Mouse (Mus musculus) embryonic facial prominence, embryonic 14.5 days (tissue): ENCODE measurements around the gene Abhd12b. TPM values are rescaled to one million over a fixed set of nuclear protein-coding genes. Genes with fewer than 3 reads are reported as not detected.

Experiments used
- ATAC-seq: fragments of 200-750 bp; cut with Nextera tagmentation; 2 replicates; pipeline ENCODE4 v1.8.0; 2017; ENCODE audit warnings: low read depth, moderate number of reproducible peaks, moderate TSS enrichment
- DNase-seq: peaks from one replicate; pipeline ENCODE4 v3.0.0-alpha.2; 2015; ENCODE audit warnings: low spot score
- H3K27ac ChIP-seq: fragments of 300-500 bp; sonication (generic); replicated peaks from 2 replicates; pipeline ENCODE4 v1.5.1; 2014; ENCODE audit warnings: low read depth, mild to moderate bottlenecking, low read length, moderate library complexity
- H3K27me3 ChIP-seq: fragments of 300-500 bp; sonication (generic); replicated peaks from 2 replicates; pipeline ENCODE4 v1.6.1; 2014; ENCODE audit warnings: low read length; ENCODE audit not compliant: control insufficient read depth, insufficient read depth
- H3K36me3 ChIP-seq: fragments of 300-500 bp; sonication (generic); 2 replicates; pipeline ENCODE4 v1.6.1; 2014; ENCODE audit warnings: low read length, mixed read lengths; ENCODE audit not compliant: control insufficient read depth, insufficient read depth
- H3K4me1 ChIP-seq: fragments of 300-500 bp; sonication (generic); 2 replicates; pipeline ENCODE4 v1.6.1; 2014; ENCODE audit warnings: antibody characterized with exemption, low read length; ENCODE audit not compliant: control insufficient read depth, insufficient read depth
- H3K4me2 ChIP-seq: fragments of 300-500 bp; sonication (generic); 2 replicates; pipeline ENCODE4 v1.6.1; 2014; ENCODE audit warnings: low read depth, mild to moderate bottlenecking, low read length, moderate library complexity, mixed read lengths
- H3K4me3 ChIP-seq: fragments of 300-500 bp; sonication (generic); 2 replicates; pipeline ENCODE4 v1.5.1; 2014; ENCODE audit warnings: low read depth, mild to moderate bottlenecking, low read length
- H3K9ac ChIP-seq: fragments of 300-500 bp; sonication (generic); 2 replicates; pipeline ENCODE4 v1.6.1; 2014; ENCODE audit warnings: low read depth, mild to moderate bottlenecking, low read length, moderate library complexity, mixed read lengths
- H3K9me3 ChIP-seq: fragments of 300-500 bp; sonication (generic); 2 replicates; pipeline ENCODE4 v1.6.1; 2016; ENCODE audit warnings: low read length; ENCODE audit not compliant: control insufficient read depth
- WGBS: fragments of 180-500 bp; shearing (Covaris S2); extraction: QIAGEN DNeasy Blood & Tissue Kit; methylation state at CpG from one replicate; pipeline ENCODE4 v1.1.7; 2014; 5-methylcytosine and 5-hydroxymethylcytosine counted together
- polyA plus RNA-seq: library from polyadenylated mRNA; unstranded; fragments of >200 nt; fragmentation: Nextera tagmentation; extraction: Ambion mirVana; gene quantifications from 2 replicates; pipeline ENCODE4 v1.2.1, GENCODE M21; 2014

Gene Abhd12b
- 0.17 and 0.39 TPM in 2 replicates for polyA plus RNA-seq

DNA sequence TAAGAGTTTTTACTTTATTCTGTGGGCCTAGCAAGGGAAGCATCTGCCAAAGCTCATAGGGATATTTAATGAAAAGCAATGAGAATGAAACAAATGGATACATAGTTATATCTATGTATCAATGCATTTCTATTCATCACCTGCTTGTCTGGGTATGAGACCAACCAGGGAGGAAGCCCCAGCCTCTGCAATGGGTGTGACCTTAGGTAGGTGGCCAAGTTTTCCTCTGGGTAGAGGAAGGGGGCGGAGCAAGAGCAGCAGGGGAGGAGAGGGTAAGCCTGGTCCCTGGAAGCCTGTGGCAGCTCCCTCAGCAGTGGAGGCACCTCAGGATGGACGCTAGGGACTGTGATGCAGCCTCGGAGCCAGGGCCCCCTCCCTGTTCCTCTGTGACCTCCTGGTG, at the start of gene Abhd12b:
TSS of gene Abhd12b (plus strand) at position 301 of the 400 bp plus-strand sequence.
- Histone ChIP-seq H3K27ac (no peak within 1 kb of the TSS), H3K9ac (no peak within 1 kb of the TSS), H3K36me3 (no peaks in the 10 kb centered on the region), H3K4me2 (no peak within 1 kb of the TSS), H3K4me1 (peaks cover 2% of the 10 kb centered on the region), H3K4me3 (no peak within 1 kb of the TSS), H3K9me3 (no peaks in the 10 kb centered on the region), H3K27me3 (no peaks in the 10 kb centered on the region)
- 50% methylated on average over 2 of the region's 3 CpGs for WGBS
- DNase-seq (no peak), ATAC-seq (no peak; the same call in 1 of the 2 replicates)

DNA sequence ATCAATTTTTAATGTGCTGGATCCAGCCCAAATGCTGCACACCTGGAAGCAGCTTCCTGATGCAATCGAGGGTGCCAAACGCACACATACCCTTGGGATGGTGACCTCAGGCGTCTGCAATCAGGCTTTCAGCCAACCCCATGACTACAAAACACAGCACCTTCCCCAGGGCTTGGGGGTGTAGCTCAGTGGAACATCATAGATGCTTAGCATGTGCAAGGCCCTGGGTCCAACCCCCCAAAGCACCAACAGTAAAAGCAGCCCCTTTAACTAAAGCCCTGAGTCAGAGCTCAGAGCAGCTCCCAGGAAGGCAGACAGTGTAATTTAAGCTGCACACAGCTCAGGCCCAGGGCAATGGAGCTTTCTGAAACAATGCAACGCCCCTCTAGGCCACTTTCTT, 49.7 kb upstream of the Abhd12b start:
- H3K27ac ChIP-seq = peak overlapping the region; percentile 53
- H3K4me2 ChIP-seq = no peak overlapping the region
- DNase-seq (peak; percentile 86), ATAC-seq (peak; percentile 85)
- 0 out of 2 replicates have a peak, but pooled peaks cover 10% of the 10 kb centered on the region for H3K36me3 ChIP-seq
- H3K4me3 ChIP-seq = no peak overlapping the region
- H3K9ac ChIP-seq = no peak overlapping the region
- WGBS = 26% methylated on average over 4 of the region's 4 CpGs
- H3K9me3 ChIP-seq = no peaks in the 10 kb centered on the region
- no peaks in the 10 kb centered on the region for H3K27me3 ChIP-seq
- peaks cover 28% of the 10 kb centered on the region for H3K4me1 ChIP-seq

DNA sequence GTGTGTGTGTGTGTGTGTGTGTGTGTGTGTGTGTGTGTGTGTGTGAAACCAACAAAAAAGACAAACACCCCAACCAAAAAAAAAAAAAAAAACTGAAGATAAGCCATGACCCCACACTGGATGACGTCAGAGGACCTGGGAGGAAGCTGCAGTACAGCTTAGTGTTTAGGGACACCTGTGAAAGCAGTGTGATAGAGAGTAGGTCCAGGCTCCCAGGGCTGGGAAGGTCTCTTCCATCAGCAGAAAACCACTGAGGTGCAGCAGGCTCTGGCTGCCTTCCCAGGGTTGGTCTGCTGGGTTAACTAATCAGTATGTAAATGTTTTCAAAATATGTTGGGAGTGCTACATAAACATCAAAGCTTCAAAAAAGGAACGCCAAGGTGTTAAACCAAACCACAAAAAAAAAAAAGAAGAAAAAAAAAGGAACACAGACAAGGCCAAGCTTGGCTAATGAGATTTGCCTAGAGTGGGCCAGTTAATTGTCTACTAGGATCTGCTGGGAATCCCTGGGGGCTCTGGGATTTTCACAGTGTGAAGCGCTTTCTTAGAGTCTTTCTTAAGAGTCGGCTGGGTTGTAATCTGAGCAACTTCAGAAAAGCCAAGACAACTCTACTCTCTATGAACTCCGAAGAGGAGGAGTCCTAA, 49.0 kb upstream of the Abhd12b start:
- DNase-seq (peak; percentile 70), ATAC-seq (no peak)
- Histone ChIP-seq H3K9ac (no peak overlapping the region), H3K27me3 (no peaks in the 10 kb centered on the region), H3K36me3 (0 out of 2 replicates have a peak, but pooled peaks cover 10% of the 10 kb centered on the region), H3K4me3 (no peak overlapping the region), H3K4me2 (no peak overlapping the region), H3K4me1 (peaks cover 28% of the 10 kb centered on the region), H3K9me3 (no peaks in the 10 kb centered on the region), H3K27ac (peak overlapping the region; percentile 53)
- 22% methylated on average over 5 of the region's 5 CpGs for WGBS

DNA sequence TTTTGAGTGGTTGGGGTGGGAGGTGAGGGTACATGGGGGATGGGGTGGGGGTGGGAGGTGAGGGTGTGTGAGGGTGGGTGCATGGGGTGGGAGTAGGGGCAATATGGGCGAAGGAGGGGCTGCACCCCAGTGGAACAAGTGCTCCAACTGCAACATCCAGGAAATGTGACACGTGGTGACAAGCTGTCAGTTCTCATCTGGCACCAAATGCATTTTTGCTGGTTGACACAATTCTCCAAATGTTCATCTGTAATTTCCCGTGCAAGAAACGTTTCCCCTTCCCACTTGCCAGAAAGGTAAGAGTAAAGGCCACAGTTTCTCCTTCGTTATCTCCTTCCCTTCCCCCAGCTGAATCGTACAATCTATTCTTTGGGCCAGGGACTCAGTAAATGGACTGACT, 48.1 kb upstream of the Abhd12b start:
- Histone ChIP-seq H3K27me3 (no peaks in the 10 kb centered on the region), H3K9me3 (no peaks in the 10 kb centered on the region), H3K27ac (peak overlapping the region; percentile 40; the same call in 1 of the 2 replicates), H3K4me1 (peaks cover 33% of the 10 kb centered on the region), H3K36me3 (0 out of 2 replicates have a peak, but pooled peaks cover 7% of the 10 kb centered on the region), H3K4me3 (no peak overlapping the region), H3K4me2 (0 out of 2 replicates have a peak overlapping the region, but pooled peaks have one; percentile 12), H3K9ac (no peak overlapping the region)
- DNase-seq (peak; percentile 24), ATAC-seq (no peak)
- WGBS = 56% methylated on average over 6 of the region's 6 CpGs

DNA sequence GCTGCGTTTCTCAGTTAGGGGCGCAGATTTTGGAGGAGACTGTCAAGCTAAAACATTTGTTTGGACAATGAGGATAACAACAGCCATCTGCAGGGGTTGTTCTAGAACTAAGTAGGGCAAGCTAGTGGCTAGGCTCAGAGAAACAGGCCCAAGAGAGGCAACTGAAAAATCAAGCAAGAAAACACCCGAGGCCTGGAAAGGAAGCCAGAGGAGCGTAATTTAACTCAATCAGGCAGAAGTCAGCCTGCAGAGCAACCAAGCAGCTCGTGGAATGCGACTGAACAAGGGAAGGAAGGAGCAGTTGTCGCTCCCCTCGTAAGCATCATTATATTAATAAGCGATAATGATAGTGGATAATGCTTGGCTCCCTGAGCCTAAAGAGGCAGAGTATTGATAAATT, 47.4 kb upstream of the Abhd12b start:
- 0 out of 2 replicates have a peak, but pooled peaks cover 2% of the 10 kb centered on the region for H3K36me3 ChIP-seq
- no peak overlapping the region for H3K4me2 ChIP-seq
- H3K9me3 ChIP-seq = no peaks in the 10 kb centered on the region
- DNase-seq = peak; percentile 52
- no peak for ATAC-seq
- peaks cover 33% of the 10 kb centered on the region for H3K4me1 ChIP-seq
- no peak overlapping the region for H3K4me3 ChIP-seq
- H3K27me3 ChIP-seq = no peaks in the 10 kb centered on the region
- peak overlapping the region; percentile 40; the same call in 1 of the 2 replicates for H3K27ac ChIP-seq
- WGBS = 45% methylated on average over 9 of the region's 9 CpGs
- no peak overlapping the region for H3K9ac ChIP-seq

DNA sequence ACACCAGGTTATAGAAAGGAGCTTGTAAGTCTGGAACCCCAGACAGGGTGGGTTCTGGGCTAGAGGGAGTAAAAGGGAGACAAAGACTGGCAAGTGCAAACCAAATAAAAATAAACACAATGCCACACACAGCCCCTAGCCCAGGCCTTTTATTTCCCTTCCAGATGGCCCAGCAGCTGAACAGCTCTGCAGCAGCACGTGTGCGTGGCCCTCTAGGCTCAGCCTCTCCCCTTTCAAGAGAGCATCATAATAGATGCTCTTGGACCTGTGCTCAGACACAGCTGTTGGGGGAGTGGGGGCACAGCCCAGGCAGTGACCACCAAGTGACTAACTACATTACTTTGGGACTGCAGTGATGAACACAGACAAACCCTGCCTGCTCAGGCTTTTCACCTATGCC, 45.8 kb upstream of the Abhd12b start:
- no peaks in the 10 kb centered on the region for H3K9me3 ChIP-seq
- no peak overlapping the region for H3K27ac ChIP-seq
- H3K4me1 ChIP-seq = peaks cover 33% of the 10 kb centered on the region
- no peak overlapping the region for H3K4me2 ChIP-seq
- ATAC-seq = peak; percentile 12; the same call in 1 of the 2 replicates
- H3K4me3 ChIP-seq = no peak overlapping the region
- WGBS = 31% methylated on average over 2 of the region's 2 CpGs
- DNase-seq = peak; percentile 67
- no peaks in the 10 kb centered on the region for H3K36me3 ChIP-seq
- no peak overlapping the region for H3K9ac ChIP-seq
- no peaks in the 10 kb centered on the region; the same call in 1 of the 2 replicates for H3K27me3 ChIP-seq

DNA sequence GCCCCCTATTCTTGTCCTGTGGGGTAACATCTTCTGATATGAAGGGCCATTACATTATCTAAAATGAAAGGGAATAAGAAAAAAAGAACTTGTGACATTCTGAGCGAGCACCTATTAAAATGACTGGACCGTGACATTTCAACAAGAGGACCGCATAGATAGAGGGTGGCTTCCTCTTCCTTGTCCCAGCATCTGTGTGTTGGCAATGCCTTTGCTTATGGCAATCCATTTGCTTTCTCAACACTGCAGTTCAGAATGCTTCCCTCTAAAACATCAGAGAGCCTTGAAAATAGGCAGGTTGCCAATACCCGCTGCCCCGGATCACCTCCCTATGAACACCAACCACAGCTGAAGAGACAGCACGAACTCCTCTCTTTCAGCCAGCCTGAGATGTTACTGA, 44.0 kb upstream of the Abhd12b start:
- WGBS = 52% methylated on average over 6 of the region's 6 CpGs
- Histone ChIP-seq H3K9ac (no peak overlapping the region), H3K9me3 (no peaks in the 10 kb centered on the region)

DNA sequence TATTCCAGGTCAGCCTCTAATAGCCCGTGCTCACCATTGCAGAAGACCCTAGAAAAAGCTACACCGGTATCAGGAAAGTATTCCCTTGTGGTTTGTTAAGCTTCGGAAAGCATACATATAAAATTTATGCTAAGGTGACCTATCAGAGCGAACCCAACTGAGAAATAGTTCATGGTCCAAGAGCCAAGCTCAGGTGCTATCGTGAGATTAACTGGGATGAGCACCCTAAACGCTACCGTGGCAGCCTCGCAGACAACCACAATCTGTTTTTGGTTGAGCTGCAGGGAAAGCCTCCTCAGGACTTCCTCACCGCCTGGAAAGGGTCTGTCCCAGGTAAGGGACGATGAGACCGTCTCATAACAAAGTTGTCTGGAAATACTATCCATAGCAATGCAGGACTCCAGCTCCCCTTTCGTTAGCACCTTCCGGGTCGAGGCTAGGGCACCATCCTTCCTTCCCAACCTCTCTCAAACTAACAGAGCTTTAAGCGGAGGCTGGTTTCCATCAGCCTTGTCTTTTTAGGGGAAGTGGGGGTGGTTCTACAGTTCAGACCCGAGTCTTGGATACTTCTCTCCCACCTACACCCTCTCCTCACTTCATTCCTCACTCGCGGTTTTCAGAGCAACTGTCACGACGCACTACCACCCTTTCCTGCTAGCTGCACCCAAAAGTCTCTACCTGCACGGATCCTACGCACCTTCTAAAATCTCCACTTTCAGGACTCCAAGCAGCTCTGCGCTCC, 43.4 kb upstream of the Abhd12b start:
- Histone ChIP-seq H3K27ac (peak overlapping the region; percentile 82; the same call in 1 of the 2 replicates), H3K9ac (peak overlapping the region; percentile 91), H3K4me3 (peak overlapping the region; percentile 93), H3K9me3 (no peaks in the 10 kb centered on the region), H3K27me3 (no peaks in the 10 kb centered on the region; the same call in 1 of the 2 replicates), H3K4me1 (peaks cover 20% of the 10 kb centered on the region), H3K4me2 (peak overlapping the region; percentile 96), H3K36me3 (no peaks in the 10 kb centered on the region)
- ATAC-seq (no peak), DNase-seq (no peak)
- 10% methylated on average over 23 of the region's 23 CpGs for WGBS

More for the DNA sequence above, 44.0 kb upstream of the Abhd12b start:
- no peaks in the 10 kb centered on the region for H3K36me3 ChIP-seq
- no peaks in the 10 kb centered on the region; the same call in 1 of the 2 replicates for H3K27me3 ChIP-seq
- peaks cover 25% of the 10 kb centered on the region for H3K4me1 ChIP-seq
- H3K4me3 ChIP-seq = peak overlapping the region; percentile 93
- ATAC-seq (no peak), DNase-seq (peak; percentile 22)
- peak overlapping the region; percentile 96 for H3K4me2 ChIP-seq
- H3K27ac ChIP-seq = no peak overlapping the region
